8 mouse cellular contexts compared by ENCODE assay signal in genomic region chr14:36212830-36213229, GRCm38 (mm10).
DNase-seq lines count a peak whose midpoint lies in the region; ATAC-seq and TF ChIP-seq lines count a peak whose summit lies in the region.

No protein-coding gene starts in this region.

- H3K4me2 ChIP-seq in lung, postnatal 0 days (replicated peaks; ENCODE audit: low read depth, low read length) = no peak overlapping the region
- H3K4me2 ChIP-seq in hindbrain, postnatal 0 days (ENCODE audit: low read depth, low read length) = no peak overlapping the region
- H3K4me2 ChIP-seq in limb, embryonic 14.5 days (replicated peaks; ENCODE audit: low read depth, low read length, severe bottlenecking) = no peak overlapping the region

- no peaks in the 10 kb centered on the region for H3K4me1 ChIP-seq in lung, postnatal 0 days (ENCODE audit: insufficient read depth, low read depth, low read length)
- no peaks in the 10 kb centered on the region for H3K4me1 ChIP-seq in hindbrain, postnatal 0 days (ENCODE audit: insufficient read depth, low read length)
- H3K4me1 ChIP-seq in limb, embryonic 14.5 days (ENCODE audit: control insufficient read depth, insufficient read depth, low read length) = no peaks in the 10 kb centered on the region

- 30% methylated on average over 4 of the region's 4 CpGs for WGBS in lung, postnatal 0 days
- 40% methylated on average over 4 of the region's 4 CpGs for WGBS in hindbrain, postnatal 0 days
- WGBS in limb, embryonic 14.5 days = 41% methylated on average over 4 of the region's 4 CpGs

- H3K36me3 ChIP-seq in lung, postnatal 0 days (ENCODE audit: insufficient read depth, low read length) = no peaks in the 10 kb centered on the region
- H3K36me3 ChIP-seq in hindbrain, postnatal 0 days (ENCODE audit: insufficient read depth, low read length) = no peaks in the 10 kb centered on the region
- no peaks in the 10 kb centered on the region for H3K36me3 ChIP-seq in limb, embryonic 14.5 days (ENCODE audit: control insufficient read depth, insufficient read depth, low read length)

- peak; percentile 44 for TF ChIP-seq CTCF in lung, postnatal 0 days (IDR thresholded peaks at IDR 0.05)
- TF ChIP-seq CTCF in hindbrain, postnatal 0 days (IDR thresholded peaks at IDR 0.05; ENCODE audit: low read depth) = peak; percentile 84

- ATAC-seq in lung, postnatal 0 days = no peak
- 0 out of 2 replicates have a peak, but pooled peaks have one; percentile 63 for ATAC-seq in hindbrain, postnatal 0 days
- no peak for ATAC-seq in limb, embryonic 14.5 days (ENCODE audit: low FRiP score, low read depth)

- no peak for TF ChIP-seq POLR2A in limb, embryonic 14.5 days (IDR thresholded peaks at IDR 0.05; ENCODE audit: borderline replicate concordance, extremely low read depth, insufficient read depth, insufficient read length)

- H3K4me3 ChIP-seq in lung, postnatal 0 days (ENCODE audit: low read depth, low read length) = no peak overlapping the region
- H3K4me3 ChIP-seq in hindbrain, postnatal 0 days (ENCODE audit: low read length) = no peak overlapping the region
- H3K4me3 ChIP-seq in limb, embryonic 14.5 days (replicated peaks; ENCODE audit: low read length) = no peak overlapping the region

- TF ChIP-seq EP300 in lung, postnatal 0 days (IDR thresholded peaks at IDR 0.05) = no peak

- H3K9me3 ChIP-seq in lung, postnatal 0 days (ENCODE audit: low read length) = no peaks in the 10 kb centered on the region
- H3K9me3 ChIP-seq in hindbrain, postnatal 0 days (ENCODE audit: low read length) = no peaks in the 10 kb centered on the region
- no peaks in the 10 kb centered on the region for H3K9me3 ChIP-seq in limb, embryonic 14.5 days (ENCODE audit: control insufficient read depth, low read length)

- H3K27me3 ChIP-seq in lung, postnatal 0 days (replicated peaks; ENCODE audit: insufficient read depth, low read length) = no peaks in the 10 kb centered on the region
- H3K27me3 ChIP-seq in hindbrain, postnatal 0 days (ENCODE audit: insufficient read depth, low read length) = no peaks in the 10 kb centered on the region
- no peaks in the 10 kb centered on the region for H3K27me3 ChIP-seq in limb, embryonic 14.5 days (ENCODE audit: control insufficient read depth, insufficient read depth, low read length)

- no peak overlapping the region for H3K9ac ChIP-seq in lung, postnatal 0 days (replicated peaks; ENCODE audit: low read depth)
- H3K9ac ChIP-seq in hindbrain, postnatal 0 days (replicated peaks; ENCODE audit: low read length) = no peak overlapping the region
- H3K9ac ChIP-seq in limb, embryonic 14.5 days (ENCODE audit: low read depth, low read length, severe bottlenecking) = no peak overlapping the region

- no peak overlapping the region for H3K27ac ChIP-seq in lung, postnatal 0 days (ENCODE audit: low read length)
- H3K27ac ChIP-seq in hindbrain, postnatal 0 days = no peak overlapping the region
- no peak overlapping the region for H3K27ac ChIP-seq in limb, embryonic 14.5 days (replicated peaks; ENCODE audit: low read depth, low read length)

- peak; percentile 5 for DNase-seq in lung, postnatal 0 days (ENCODE audit: low spot score)
- DNase-seq in lung, adult 18-20 months = no peak
- DNase-seq in adrenal gland, postnatal 10 days = peak; percentile 66
- peak; percentile 78 for DNase-seq in embryo, embryonic 10.5 days (ENCODE audit: low spot score)
- peak; percentile 88 for DNase-seq in hindbrain, postnatal 0 days (ENCODE audit: low spot score)
- DNase-seq in limb, embryonic 14.5 days (ENCODE audit: low spot score) = peak; percentile 62
- peak; percentile 78 for DNase-seq in right cerebral cortex, postnatal 4 days
- no peak for DNase-seq in spleen, postnatal 4 days (ENCODE audit: low spot score in 2 of 2)

Comparison
In these comparisons a context has a peak if more than half of its experiments do, and no peak if none do; other contexts are left out.
1. DNase-seq: peak in lung, postnatal 0 days (single experiment), adrenal gland, postnatal 10 days (single experiment), embryo, embryonic 10.5 days (single experiment), hindbrain, postnatal 0 days (single experiment), limb, embryonic 14.5 days (single experiment) and right cerebral cortex, postnatal 4 days (single experiment); none in lung, adult 18-20 months (0 of 2) and spleen, postnatal 4 days (0 of 2).